8 mouse cellular contexts compared by ENCODE assay signal in the genomic region with DNA sequence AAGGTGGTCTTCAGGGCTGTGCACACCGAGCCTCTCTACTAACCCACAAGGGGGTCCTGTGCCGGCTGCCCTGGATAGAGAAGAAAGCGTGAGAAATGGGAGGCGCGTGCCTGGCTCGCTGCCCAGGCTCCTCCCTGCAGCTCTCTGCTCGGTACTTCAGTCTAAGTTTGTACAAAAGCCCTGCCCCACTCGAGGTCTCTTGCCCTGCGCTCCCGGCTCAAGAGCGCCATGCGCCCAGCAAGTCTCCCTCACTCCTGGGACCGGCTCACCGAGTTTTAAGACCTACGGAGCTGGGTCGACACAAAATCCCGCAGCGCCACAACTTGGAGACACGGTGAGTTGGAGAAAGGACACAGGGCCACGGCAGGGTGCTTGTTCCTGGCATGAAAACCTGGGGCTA. TPM values are rescaled to one million over a fixed set of nuclear protein-coding genes. Genes with fewer than 3 reads are reported as not detected.
DNase-seq lines count a peak whose midpoint lies in the region; ATAC-seq lines count a peak whose summit lies in the region.

No protein-coding gene starts in this region.

- no peak overlapping the region for H3K27ac ChIP-seq in forebrain, embryonic 12.5 days
- H3K27ac ChIP-seq in hindbrain, embryonic 13.5 days, result no peak overlapping the region
- H3K27ac ChIP-seq in midbrain, embryonic 15.5 days, result no peak overlapping the region

- H3K4me2 ChIP-seq in forebrain, embryonic 12.5 days, result peak overlapping the region; percentile 80
- H3K4me2 ChIP-seq in hindbrain, embryonic 13.5 days, result peak overlapping the region; percentile 84
- H3K4me2 ChIP-seq in midbrain, embryonic 15.5 days, result peak overlapping the region; percentile 87

- under 1% methylated on average over 20 of the region's 20 CpGs for WGBS in forebrain, embryonic 12.5 days
- 0% methylated on average over 20 of the region's 20 CpGs for WGBS in hindbrain, embryonic 13.5 days
- under 1% methylated on average over 20 of the region's 20 CpGs for WGBS in midbrain, embryonic 15.5 days

- peaks cover 76% of the 10 kb centered on the region for H3K27me3 ChIP-seq in forebrain, embryonic 12.5 days
- peaks cover 76% of the 10 kb centered on the region for H3K27me3 ChIP-seq in hindbrain, embryonic 13.5 days
- H3K27me3 ChIP-seq in midbrain, embryonic 15.5 days (replicated peaks), result peaks cover 50% of the 10 kb centered on the region

- ATAC-seq in forebrain, embryonic 12.5 days (ENCODE audit: low FRiP score), result peak; percentile 65; the same call in 1 of the 2 replicates
- ATAC-seq in hindbrain, embryonic 13.5 days (ENCODE audit: low FRiP score), result no peak
- ATAC-seq in midbrain, embryonic 15.5 days (replicated peaks), result no peak

- H3K4me3 ChIP-seq in forebrain, embryonic 12.5 days (replicated peaks), result peak overlapping the region; percentile 44
- peak overlapping the region; percentile 44 for H3K4me3 ChIP-seq in hindbrain, embryonic 13.5 days
- peak overlapping the region; percentile 40 for H3K4me3 ChIP-seq in midbrain, embryonic 15.5 days

- no peaks in the 10 kb centered on the region for H3K9me3 ChIP-seq in forebrain, embryonic 12.5 days
- no peaks in the 10 kb centered on the region for H3K9me3 ChIP-seq in hindbrain, embryonic 13.5 days
- H3K9me3 ChIP-seq in midbrain, embryonic 15.5 days, result no peaks in the 10 kb centered on the region

- H3K9ac ChIP-seq in forebrain, embryonic 12.5 days, result peak overlapping the region; percentile 45
- peak overlapping the region; percentile 65 for H3K9ac ChIP-seq in hindbrain, embryonic 13.5 days
- H3K9ac ChIP-seq in midbrain, embryonic 15.5 days, result 0 out of 2 replicates have a peak overlapping the region, but pooled peaks have one; percentile 13

- DNase-seq in B cell, adult 2 months, result peak; percentile 24 to 29
- DNase-seq in R1 (ENCODE audit: low read depth, low spot score) (peak; percentile 80), liver (peak; percentile 35)
- no peak for DNase-seq in c-Kit-positive CD71-positive TER-119-positive erythroid progenitor cells, embryonic 14.5 days (ENCODE audit: low spot score)
- DNase-seq in thymus, postnatal 25 days, result no peak

- peaks cover 20% of the 10 kb centered on the region for H3K4me1 ChIP-seq in forebrain, embryonic 12.5 days
- H3K4me1 ChIP-seq in hindbrain, embryonic 13.5 days (replicated peaks), result peaks cover 18% of the 10 kb centered on the region
- peaks cover 17% of the 10 kb centered on the region for H3K4me1 ChIP-seq in midbrain, embryonic 15.5 days

- no peaks in the 10 kb centered on the region for H3K36me3 ChIP-seq in forebrain, embryonic 12.5 days (replicated peaks)
- no peaks in the 10 kb centered on the region for H3K36me3 ChIP-seq in hindbrain, embryonic 13.5 days
- H3K36me3 ChIP-seq in midbrain, embryonic 15.5 days (replicated peaks), result no peaks in the 10 kb centered on the region

RNA-seq across cellular contexts. Expression of a gene that starts 39.1 kb away (rescaled TPM):
- 0.32 and 0.54 TPM in 2 replicates for polyA plus RNA-seq in forebrain, embryonic 12.5 days (2016; fragmentation: Nextera tagmentation; extraction: Ambion mirVana)
- polyA plus RNA-seq in hindbrain, embryonic 13.5 days (2015; fragmentation: Nextera tagmentation; extraction: Ambion mirVana), result 0.29 and 0.43 TPM in 2 replicates
- 0.32 and 0.55 TPM in 2 replicates for polyA plus RNA-seq in midbrain, embryonic 15.5 days (2015; fragmentation: Nextera tagmentation; extraction: Ambion mirVana)

RNA-seq across cellular contexts. Expression of a gene that starts 39.2 kb away (rescaled TPM):
- 2.8 and 3.0 TPM in 2 replicates for polyA plus RNA-seq in forebrain, embryonic 12.5 days (2016; fragmentation: Nextera tagmentation; extraction: Ambion mirVana)
- 2.4 and 2.7 TPM in 2 replicates for polyA plus RNA-seq in hindbrain, embryonic 13.5 days (2015; fragmentation: Nextera tagmentation; extraction: Ambion mirVana)
- polyA plus RNA-seq in midbrain, embryonic 15.5 days (2015; fragmentation: Nextera tagmentation; extraction: Ambion mirVana), result 2.5 and 3.1 TPM in 2 replicates

Comparison
In these comparisons a context has a peak if more than half of its experiments do, and no peak if none do; other contexts are left out.
1. DNase-seq: peak in B cell, adult 2 months (2 of 2), R1 (single experiment) and liver (single experiment); none in c-Kit-positive CD71-positive TER-119-positive erythroid progenitor cells, embryonic 14.5 days (single experiment) and thymus, postnatal 25 days (single experiment).
2. H3K9ac ChIP-seq: peak in every context shown above with its lines; median percentile 65 in hindbrain, embryonic 13.5 days; 45 in forebrain, embryonic 12.5 days; 13 in midbrain, embryonic 15.5 days.
3. Peak in every context shown above with its lines, with median percentiles within 50 percentile points of each other: H3K4me2 ChIP-seq and H3K4me3 ChIP-seq.